Mouse (Mus musculus) midbrain, postnatal 0 days (tissue): ENCODE data around the gene Fam117b. TPM values are rescaled to one million over a fixed set of nuclear protein-coding genes. Genes with fewer than 3 reads are reported as not detected.

Experiments
- ATAC-seq: fragments of 200-750 bp; cut with Nextera tagmentation; 2 replicates; pipeline ENCODE4 v1.8.0; 2017; ENCODE audit warnings: moderate number of reproducible peaks, mild to moderate bottlenecking, moderate TSS enrichment, moderate library complexity; ENCODE audit not compliant: low FRiP score
- DNase-seq: peaks from one replicate; pipeline ENCODE4 v3.0.0-alpha.2; 2015; ENCODE audit warnings: low spot score
- H3K27ac ChIP-seq: fragments of 300-500 bp; sonication (generic); 2 replicates; pipeline ENCODE4 v1.5.1; 2014; ENCODE audit warnings: low read depth, mild to moderate bottlenecking, low read length, mixed read lengths
- H3K27me3 ChIP-seq: fragments of 300-500 bp; sonication (generic); 2 replicates; pipeline ENCODE4 v1.6.1; 2014; ENCODE audit warnings: low read length, control low read depth, mixed read lengths; ENCODE audit not compliant: insufficient read depth
- H3K36me3 ChIP-seq: fragments of 300-500 bp; sonication (generic); 2 replicates; pipeline ENCODE4 v1.6.1; 2014; ENCODE audit warnings: low read length, control low read depth, mixed read lengths; ENCODE audit not compliant: insufficient read depth
- H3K4me1 ChIP-seq: fragments of 300-500 bp; sonication (generic); 2 replicates; pipeline ENCODE4 v1.6.1; 2014; ENCODE audit warnings: mild to moderate bottlenecking, control low read depth, antibody characterized with exemption, low read length, mixed read lengths; ENCODE audit not compliant: insufficient read depth
- H3K4me2 ChIP-seq: fragments of 300-500 bp; sonication (generic); 2 replicates; pipeline ENCODE4 v1.6.1; 2014; ENCODE audit warnings: low read depth, mild to moderate bottlenecking, low read length, mixed read lengths; ENCODE audit not compliant: poor library complexity, severe bottlenecking
- H3K4me3 ChIP-seq: fragments of 300-500 bp; sonication (generic); 2 replicates; pipeline ENCODE4 v1.5.1; 2014; ENCODE audit warnings: low read depth, mild to moderate bottlenecking, low read length, moderate library complexity
- H3K9ac ChIP-seq: fragments of 300-500 bp; sonication (generic); replicated peaks from 2 replicates; pipeline ENCODE4 v1.6.1; 2014; ENCODE audit warnings: mild to moderate bottlenecking, low read length, moderate library complexity, mixed read lengths; ENCODE audit not compliant: poor library complexity, severe bottlenecking
- H3K9me3 ChIP-seq: fragments of 300-500 bp; sonication (generic); 2 replicates; pipeline ENCODE4 v1.6.1; 2016; ENCODE audit warnings: low read length, control low read depth
- CTCF ChIP-seq: IDR thresholded peaks from 2 replicates; pipeline ENCODE4 v1.5.1; 2016; ENCODE audit warnings: antibody characterized with exemption, mild to moderate bottlenecking
- WGBS: fragments of 180-500 bp; shearing (Covaris S2); extraction: QIAGEN DNeasy Blood & Tissue Kit; methylation state at CpG from one replicate; pipeline ENCODE4 v1.1.7; 2014; 5-methylcytosine and 5-hydroxymethylcytosine counted together
- polyA plus RNA-seq: library from polyadenylated mRNA; unstranded; fragments of >200 nt; fragmentation: Nextera tagmentation; extraction: Ambion mirVana; gene quantifications from 2 replicates; pipeline ENCODE4 v1.2.1, GENCODE M21; 2015
- total RNA-seq: library from RNA; depleted of rRNA; stranded (reverse); fragments of >200 nt; gene quantifications from 2 replicates; pipeline ENCODE4 v1.2.3, GENCODE M21; 2014; rRNA removed

Gene Fam117b
- total RNA-seq (74.0 and 99.4 TPM in 2 replicates), polyA plus RNA-seq (37.0 and 43.7 TPM in 2 replicates)

GRCm38 (mm10) chr1:59912413-59913157 is at the start of gene Fam117b:
Gene Fam117b (plus strand): TSS chr1:59913006.
- ATAC-seq (peak; percentile 97), DNase-seq (peak; percentile 99)
- H3K27me3 ChIP-seq, result no peaks in the 10 kb centered on the region
- TF ChIP-seq CTCF, result peak; percentile 27; the same call in 1 of the 2 replicates
- H3K36me3 ChIP-seq, result no peaks in the 10 kb centered on the region
- peak within 1 kb of the TSS; percentile 100 for H3K27ac ChIP-seq
- peaks cover 12% of the 10 kb centered on the region; the same call in 1 of the 2 replicates for H3K4me1 ChIP-seq
- under 1% methylated on average over 72 of the region's 72 CpGs for WGBS
- H3K4me3 ChIP-seq, result peak within 1 kb of the TSS; percentile 98
- H3K9ac ChIP-seq, result peak within 1 kb of the TSS; percentile 100
- H3K9me3 ChIP-seq, result no peaks in the 10 kb centered on the region
- peak within 1 kb of the TSS; percentile 67 for H3K4me2 ChIP-seq

- peaks cover 36% of the 10 kb centered on the region for H3K36me3 ChIP-seq
These were observed 44.8 kb upstream of the Fam117b start for GRCm38 (mm10) chr1:59868041-59868440.

GRCm38 (mm10) chr1:59874023-59874422 is 38.8 kb upstream of the Fam117b start:
- no peak overlapping the region for H3K9ac ChIP-seq
- H3K27ac ChIP-seq, result no peak overlapping the region
- TF ChIP-seq CTCF, result peak; percentile 50
- H3K4me3 ChIP-seq, result no peak overlapping the region
- H3K4me1 ChIP-seq, result no peaks in the 10 kb centered on the region
- peaks cover 9% of the 10 kb centered on the region for H3K36me3 ChIP-seq
- H3K4me2 ChIP-seq, result no peak overlapping the region
- ATAC-seq (no peak), DNase-seq (no peak)
- no peaks in the 10 kb centered on the region for H3K27me3 ChIP-seq
- WGBS, result 83% methylated on average over 3 of the region's 3 CpGs
- H3K9me3 ChIP-seq, result no peaks in the 10 kb centered on the region

More at GRCm38 (mm10) chr1:59868041-59868440, 44.8 kb upstream of the Fam117b start:
- Histone ChIP-seq H3K4me1 (no peaks in the 10 kb centered on the region), H3K9ac (no peak overlapping the region), H3K27ac (no peak overlapping the region), H3K27me3 (no peaks in the 10 kb centered on the region), H3K4me3 (no peak overlapping the region), H3K4me2 (no peak overlapping the region), H3K9me3 (no peaks in the 10 kb centered on the region)
- DNase-seq (no peak), ATAC-seq (no peak)
- WGBS, result 91% methylated on average over 5 of the region's 5 CpGs
- no peak for TF ChIP-seq CTCF

GRCm38 (mm10) chr1:59878098-59878497 is 34.7 kb upstream of the Fam117b start:
- H3K4me3 ChIP-seq, result no peak overlapping the region
- ATAC-seq (no peak), DNase-seq (no peak)
- H3K36me3 ChIP-seq, result 0 out of 2 replicates have a peak, but pooled peaks cover 3% of the 10 kb centered on the region
- H3K4me2 ChIP-seq, result no peak overlapping the region
- TF ChIP-seq CTCF, result no peak
- no peak overlapping the region for H3K9ac ChIP-seq
- H3K27ac ChIP-seq, result no peak overlapping the region
- H3K27me3 ChIP-seq, result no peaks in the 10 kb centered on the region
- 93% methylated on average over 7 of the region's 7 CpGs for WGBS
- no peaks in the 10 kb centered on the region for H3K9me3 ChIP-seq
- no peaks in the 10 kb centered on the region for H3K4me1 ChIP-seq

GRCm38 (mm10) chr1:59883349-59884134 is 29.3 kb upstream of the Fam117b start:
- Histone ChIP-seq H3K4me1 (no peaks in the 10 kb centered on the region), H3K9ac (no peak overlapping the region), H3K9me3 (no peaks in the 10 kb centered on the region), H3K4me2 (no peak overlapping the region), H3K27ac (no peak overlapping the region), H3K27me3 (no peaks in the 10 kb centered on the region), H3K36me3 (0 out of 2 replicates have a peak, but pooled peaks cover 3% of the 10 kb centered on the region), H3K4me3 (no peak overlapping the region)
- WGBS, result 37% methylated on average over 3 of the region's 3 CpGs
- DNase-seq (peak; percentile 71), ATAC-seq (peak; percentile 44; the same call in 1 of the 2 replicates)
- peak; percentile 91 for TF ChIP-seq CTCF

GRCm38 (mm10) chr1:59886899-59887298 is 25.9 kb upstream of the Fam117b start:
- ATAC-seq, result no peak
- H3K27me3 ChIP-seq, result no peaks in the 10 kb centered on the region
- H3K9me3 ChIP-seq, result no peaks in the 10 kb centered on the region
- no peak overlapping the region for H3K9ac ChIP-seq
- no peak overlapping the region for H3K27ac ChIP-seq
- H3K4me2 ChIP-seq, result no peak overlapping the region
- no peak overlapping the region for H3K4me3 ChIP-seq
- DNase-seq, result no peak
- no peaks in the 10 kb centered on the region for H3K4me1 ChIP-seq
- H3K36me3 ChIP-seq, result no peaks in the 10 kb centered on the region
- WGBS, result 44% methylated on average over 4 of the region's 4 CpGs
- TF ChIP-seq CTCF, result no peak
